Mouse (Mus musculus): ENCODE measurements around the gene Irak1.

- TF ChIP-seq TAL1 (IDR thresholded peaks at IDR 0.05; ENCODE audit: low read length), result no peak
- TF ChIP-seq GATA1 (IDR thresholded peaks at IDR 0.05; ENCODE audit: low read length), result no peak
Observed at GRCm38 (mm10) chrX:74037702-74038375, 14.1 kb upstream of the Irak1 start.

Data from erythroblast, embryonic 14.5 days (primary cell).